Mouse (Mus musculus) frontal cortex, postnatal 36 days (tissue): ENCODE results near the gene Asxl2.
"Not testable (repeated sequence)": the region's sequence is repeated elsewhere in the genome, so short reads cannot be mapped to it uniquely, and the experiment has no call there.

ENCODE experiments used
- DNase-seq, 2 experiments: peaks; one replicate each; pipeline ENCODE4 v3.0.0; 2022; ENCODE audit warnings: low spot score in 2 of 2

The Asxl2 gene

DNA sequence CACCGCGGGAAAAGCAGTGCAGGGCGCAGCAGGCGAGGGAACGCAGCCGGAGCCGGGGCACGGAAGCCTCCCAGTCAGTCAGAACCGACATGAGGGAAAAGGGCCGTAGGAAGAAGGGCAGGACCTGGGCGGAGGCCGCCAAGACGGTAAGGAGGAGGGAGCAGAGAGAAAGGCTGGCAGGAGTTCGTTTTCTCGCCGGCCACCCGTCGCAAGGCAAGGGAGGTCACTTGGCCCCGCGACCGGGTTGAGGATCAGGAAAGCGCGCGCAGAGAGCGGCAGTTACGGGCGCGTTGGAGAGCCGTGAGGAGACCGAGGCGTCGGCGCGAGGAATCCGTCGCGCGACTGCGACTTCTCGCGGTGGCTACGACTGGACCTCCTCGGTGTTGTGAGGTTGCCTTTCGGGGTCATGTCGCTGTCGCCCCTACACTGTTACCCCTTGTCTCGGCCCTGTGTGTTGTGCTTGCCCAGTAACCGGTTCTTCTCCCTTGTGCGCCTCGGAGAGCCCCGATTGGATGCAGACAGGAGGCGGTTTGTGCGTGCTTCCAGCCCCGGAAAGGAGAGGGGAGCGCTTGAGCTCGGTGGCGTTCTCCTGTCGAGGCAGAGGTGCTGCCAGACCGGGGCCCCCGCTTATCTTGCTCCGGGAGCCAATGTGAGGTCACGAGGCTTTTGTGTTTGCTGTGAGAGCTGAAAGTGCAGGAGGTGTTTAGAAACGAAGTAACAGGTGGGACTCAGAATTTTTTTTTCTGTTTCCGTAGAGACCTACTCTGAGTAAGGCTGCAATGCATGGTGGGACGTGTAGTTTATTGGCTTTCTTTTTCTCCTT is 621 bp downstream of the Asxl2 start:
- peak; percentile 80 to 83 for DNase-seq

DNA sequence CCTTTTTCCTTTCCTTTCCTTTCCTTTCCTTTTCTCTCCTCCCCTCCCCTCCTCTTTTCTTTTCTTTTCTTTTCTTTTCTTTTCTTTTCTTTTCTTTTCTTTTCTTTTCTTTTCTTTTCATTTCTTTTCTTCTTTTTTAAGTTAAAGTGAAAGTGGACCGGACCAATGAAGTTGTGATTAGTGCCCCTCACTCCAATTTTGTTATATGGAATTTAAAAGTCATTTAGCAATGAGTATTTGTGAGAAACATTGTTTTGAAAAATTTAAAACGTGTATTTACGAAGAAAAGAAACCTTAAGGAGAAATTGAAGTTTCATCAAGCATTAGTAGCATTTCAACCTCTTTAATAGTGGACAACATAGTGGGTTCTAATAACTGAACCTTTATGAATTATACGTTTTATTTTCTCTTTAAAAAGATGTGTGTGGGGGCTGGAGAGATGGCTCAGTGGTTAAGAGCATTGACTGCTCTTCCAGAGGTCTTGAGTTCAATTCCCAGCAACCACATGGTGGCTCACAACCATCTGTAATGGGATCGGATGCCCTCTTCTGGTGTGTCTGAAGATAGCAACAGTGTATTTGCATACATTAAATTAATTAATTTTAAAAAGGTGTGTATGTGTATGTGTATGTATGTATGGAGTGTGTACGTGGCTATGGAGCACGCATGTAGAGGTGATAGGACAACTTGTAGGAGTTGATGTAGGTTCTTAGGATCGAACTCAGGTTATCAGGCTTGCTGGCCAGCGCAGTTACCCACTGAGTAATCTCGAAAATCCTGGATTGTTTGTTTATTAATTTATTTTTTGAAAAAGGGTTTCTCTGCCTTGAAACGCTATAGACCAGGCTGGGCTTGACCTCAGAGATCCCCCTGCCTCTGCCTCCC is 1.5 kb downstream of the Asxl2 start:
- no peak for DNase-seq

DNA sequence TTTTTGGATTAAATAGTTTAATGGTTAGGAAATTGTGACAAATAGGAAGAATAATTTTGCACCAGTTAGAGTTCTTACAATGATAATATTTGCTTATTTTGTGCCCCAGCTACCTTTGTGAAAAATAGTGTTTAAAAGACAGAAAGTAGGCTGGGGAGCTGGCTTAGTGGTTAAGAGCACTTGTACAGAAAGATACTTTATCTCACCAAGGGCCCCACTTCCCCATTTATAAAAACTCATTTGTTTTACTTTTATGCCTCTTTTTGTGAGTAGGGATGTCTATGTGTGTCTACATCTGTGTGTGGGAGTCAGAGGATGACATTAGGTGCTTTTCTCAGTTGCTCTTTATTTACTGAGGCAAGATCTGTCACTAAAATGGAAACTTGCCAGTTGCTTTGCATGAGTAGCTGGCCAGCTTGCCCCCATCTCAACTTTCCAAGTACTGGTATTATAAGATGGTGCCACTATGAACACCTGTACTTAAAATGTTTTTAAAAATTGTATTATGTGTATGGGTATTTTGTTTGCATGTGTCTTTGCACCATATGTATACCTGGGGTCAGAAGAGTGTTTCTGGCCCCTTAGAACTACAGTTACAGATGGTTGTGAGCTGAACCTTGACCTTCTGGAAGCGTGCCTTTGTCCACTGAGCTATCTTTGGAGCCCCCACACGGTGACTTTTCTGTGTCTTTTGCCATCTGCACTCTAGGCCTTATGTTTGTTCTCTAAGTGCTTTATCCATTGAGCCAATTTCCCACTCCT is 3.2 kb downstream of the Asxl2 start:
- DNase-seq, result no peak

GRCm38 (mm10) chr12:3430443-3430753 is 3.7 kb downstream of the Asxl2 start:
- DNase-seq, result no peak

DNA sequence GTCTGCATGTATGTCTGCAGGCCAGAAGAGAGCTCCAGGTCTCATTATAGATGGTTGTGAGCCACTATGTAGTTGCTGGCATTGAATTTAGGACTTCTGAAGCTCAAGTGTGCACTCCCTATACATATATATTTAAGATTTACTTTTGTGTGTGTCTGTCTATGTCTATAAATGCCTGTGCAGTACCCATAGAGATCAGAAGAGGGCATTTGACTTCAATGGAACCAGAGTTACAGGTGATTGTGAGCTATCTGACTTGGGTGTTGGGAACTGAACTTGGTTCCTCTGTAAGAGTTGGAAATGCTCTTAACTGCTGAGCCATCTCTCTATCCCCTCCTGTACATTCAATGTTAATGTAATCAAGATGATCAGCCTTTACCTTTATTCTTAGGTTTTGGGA is 4.3 kb downstream of the Asxl2 start:
- no peak for DNase-seq

GRCm38 (mm10) chr12:3433736-3434135 is 7.1 kb downstream of the Asxl2 start:
- DNase-seq, result no peak

DNA sequence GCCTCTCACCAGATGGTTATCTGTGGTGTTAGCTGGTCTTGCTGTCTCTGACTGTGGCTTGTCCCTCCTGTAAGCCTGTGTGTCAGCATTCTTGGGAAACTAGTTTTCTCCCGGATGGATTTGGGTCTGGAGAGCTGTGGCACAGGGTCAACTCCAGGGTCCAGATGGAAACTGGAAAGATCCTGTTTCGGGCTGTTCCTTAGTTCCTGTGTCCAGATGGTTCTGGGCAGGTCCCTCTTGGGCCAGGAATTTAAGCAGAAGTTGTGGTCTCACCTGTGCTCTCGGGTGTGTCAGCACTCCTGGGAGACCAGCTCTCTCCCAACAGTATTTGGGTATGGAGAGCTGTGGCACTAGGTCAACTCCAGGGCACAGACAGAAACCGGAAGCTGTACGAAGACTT is 9.8 kb downstream of the Asxl2 start:
- DNase-seq, result no peak

DNA sequence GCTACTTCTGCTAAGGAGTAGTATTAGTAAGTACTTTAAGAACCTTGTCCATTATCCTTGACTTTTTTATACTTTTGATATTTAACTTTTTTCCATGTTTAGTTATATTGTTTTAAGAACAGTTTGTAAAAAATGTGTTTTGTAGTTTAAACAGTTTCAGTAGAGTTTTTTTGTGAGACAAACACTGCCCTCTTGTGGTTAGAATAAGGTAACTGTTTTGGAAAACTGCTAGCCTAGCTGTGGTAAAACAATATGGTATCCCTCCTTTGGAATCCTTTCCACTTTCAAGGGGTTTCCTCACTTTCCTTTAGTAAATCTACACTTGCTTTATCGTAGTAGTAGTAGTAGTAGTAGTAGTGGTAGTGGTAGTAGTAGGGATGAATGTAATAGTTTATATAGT is 11.2 kb downstream of the Asxl2 start:
- DNase-seq, result no peak

DNA sequence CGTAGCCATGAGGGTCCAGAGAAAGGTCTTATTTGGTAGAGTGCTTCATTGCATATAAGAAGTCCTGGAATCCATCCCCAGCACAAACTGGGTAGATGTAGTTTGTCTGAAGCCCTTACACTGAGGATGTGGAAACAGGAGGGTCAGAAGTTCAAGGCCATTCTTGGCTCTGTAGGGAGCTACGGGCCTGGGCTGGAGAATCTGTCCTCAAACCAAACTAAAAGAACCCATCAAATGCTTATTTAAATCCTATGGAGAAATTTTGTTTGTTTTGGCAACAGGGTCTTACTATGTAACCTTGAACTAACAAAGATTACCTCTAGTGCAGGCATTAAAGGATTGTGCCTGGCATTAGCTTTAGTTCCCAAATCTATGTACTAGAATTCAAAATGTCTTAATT is 14.3 kb downstream of the Asxl2 start:
- DNase-seq, result no peak

DNA sequence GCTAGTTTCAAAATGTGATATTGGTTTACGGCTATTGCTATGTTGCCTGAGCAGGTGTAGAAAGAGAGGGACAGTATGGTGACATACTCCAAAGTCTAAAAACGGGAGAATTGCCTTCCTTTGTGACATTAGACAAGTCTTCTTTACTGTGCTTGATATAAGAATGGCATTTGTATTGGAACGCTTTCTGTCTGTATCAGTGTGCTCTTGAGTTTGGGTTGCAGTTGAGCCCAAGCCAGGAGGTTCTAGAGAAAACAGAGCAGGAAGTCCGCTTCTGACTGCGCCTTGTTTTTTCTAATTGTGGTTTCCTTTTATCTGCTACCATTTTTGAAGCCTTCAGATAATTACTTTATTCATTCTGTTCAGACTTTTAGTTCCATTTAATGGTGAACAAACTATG is 14.7 kb downstream of the Asxl2 start:
- DNase-seq, result no peak

GRCm38 (mm10) chr12:3453554-3453953 is 26.9 kb downstream of the Asxl2 start:
- no peak for DNase-seq

- no peak for DNase-seq
Measured at GRCm38 (mm10) chr12:3463087-3463486, 36.4 kb downstream of the Asxl2 start.

- no peak for DNase-seq
Measured at GRCm38 (mm10) chr12:3499662-3500061, 73.0 kb downstream of the Asxl2 start.

- no peak for DNase-seq
Measured at GRCm38 (mm10) chr12:3500071-3500470, 73.4 kb downstream of the Asxl2 start.

GRCm38 (mm10) chr12:3518665-3519297 is 92.1 kb downstream of the Asxl2 start:
- DNase-seq, result peak in 1 of 2 experiments; percentile 19

GRCm38 (mm10) chr12:3521806-3522205 is 95.1 kb downstream of the Asxl2 start:
- not testable (repeated sequence) for DNase-seq

- no peak for DNase-seq
Measured at GRCm38 (mm10) chr12:3525536-3525935, 98.9 kb downstream of the Asxl2 start.

GRCm38 (mm10) chr12:3535446-3535845 is 108.8 kb downstream of the Asxl2 start:
- not testable (repeated sequence) for DNase-seq

DNA sequence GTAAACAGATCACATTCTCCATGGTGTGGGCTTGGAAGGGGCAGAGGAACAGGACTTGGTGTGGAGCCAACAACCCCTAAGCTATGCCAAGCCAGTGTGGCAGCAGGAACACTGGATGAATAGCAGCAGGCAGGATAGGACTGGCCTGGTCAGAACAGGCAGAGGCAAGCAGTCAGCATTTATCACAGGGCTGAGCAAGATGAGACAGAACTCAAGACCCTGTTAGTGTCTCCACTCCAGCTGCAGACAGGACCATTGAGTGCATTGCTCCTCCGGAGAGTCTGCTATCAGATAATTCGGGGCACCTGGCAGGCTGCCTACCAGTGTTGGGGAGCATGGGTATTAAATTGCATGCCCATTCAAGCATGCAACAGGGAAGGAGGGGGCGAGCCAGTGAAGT is 111.0 kb downstream of the Asxl2 start:
- no peak for DNase-seq

DNA sequence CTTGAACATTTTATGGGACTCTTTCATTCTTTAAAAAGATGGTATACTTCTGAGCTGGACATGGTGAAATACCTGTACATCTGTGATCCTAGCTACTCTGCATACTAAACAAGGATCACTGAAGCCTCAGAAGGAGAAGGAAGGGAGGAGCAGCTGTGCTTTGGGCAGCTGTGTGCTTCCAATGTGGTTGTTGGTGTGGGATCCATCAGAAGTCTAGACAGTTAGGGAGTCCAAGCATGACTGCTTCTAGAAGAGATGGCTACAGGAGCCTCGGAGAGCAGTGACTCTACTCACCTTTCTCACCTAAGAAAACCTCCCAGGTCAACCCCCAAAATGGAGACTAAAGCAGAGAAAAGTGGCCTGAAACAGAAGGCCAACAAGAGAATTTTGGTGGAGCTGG is 111.4 kb downstream of the Asxl2 start:
- no peak for DNase-seq

GRCm38 (mm10) chr12:3539605-3540004 is 112.9 kb downstream of the Asxl2 start:
- no peak for DNase-seq

DNA sequence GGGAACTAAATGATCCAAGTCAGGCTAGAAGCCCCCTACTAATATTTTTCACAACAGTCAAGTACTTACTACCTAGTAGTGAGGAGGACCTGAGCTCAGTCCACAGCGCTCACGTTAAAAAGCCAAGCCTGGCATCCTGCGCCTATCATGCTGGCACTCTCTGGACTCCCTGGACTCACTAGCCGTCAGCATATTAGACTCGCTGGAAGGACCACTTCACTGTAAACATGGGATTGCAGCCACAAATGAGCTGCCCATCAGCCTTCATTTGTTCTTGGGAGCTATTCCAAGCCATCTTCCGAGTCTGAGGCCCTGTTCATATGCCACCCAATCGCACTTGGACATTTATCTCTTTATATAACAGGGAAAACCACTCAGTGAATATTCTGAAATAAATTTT is 114.2 kb downstream of the Asxl2 start:
- DNase-seq, result no peak
